Mouse (Mus musculus) stomach, postnatal 0 days (tissue): ENCODE measurements around the gene Gm9964.

Experiments used
- CTCF ChIP-seq: IDR thresholded peaks from 2 replicates; pipeline ENCODE4 v1.5.1; 2016; ENCODE audit warnings: antibody characterized with exemption, low read depth, mild to moderate bottlenecking, moderate library complexity
- EP300 ChIP-seq: optimal IDR thresholded peaks from 2 replicates; pipeline ENCODE3; 2016; ENCODE audit warnings: antibody characterized with exemption

- TF ChIP-seq CTCF: no peak
- TF ChIP-seq EP300: no peak
Observed at GRCm38 (mm10) chr11:79339234-79339807, 42.6 kb upstream of the Gm9964 start, which contains the start of gene Nf1.
